Mouse (Mus musculus) hindbrain, embryonic 14.5 days (tissue): ENCODE results near the gene Izumo2. TPM values are rescaled to one million over a fixed set of nuclear protein-coding genes. Genes with fewer than 3 reads are reported as not detected.
"Not testable (repeated sequence)": the region's sequence is repeated elsewhere in the genome, so short reads cannot be mapped to it uniquely, and the experiment has no call there.

ENCODE experiments used
- ATAC-seq: fragments of 200-750 bp; cut with Nextera tagmentation; 2 replicates; pipeline ENCODE4 v1.8.0; 2017; ENCODE audit warnings: moderate number of reproducible peaks, mild to moderate bottlenecking, moderate TSS enrichment, moderate library complexity; ENCODE audit not compliant: low FRiP score
- DNase-seq: peaks from one replicate; pipeline ENCODE4 v3.0.0-alpha.2; 2015; ENCODE audit warnings: low spot score
- H3K27ac ChIP-seq: fragments of 300-500 bp; sonication (generic); 2 replicates; pipeline ENCODE4 v1.5.1; 2014; ENCODE audit warnings: mild to moderate bottlenecking, moderate library complexity
- H3K27me3 ChIP-seq: fragments of 300-500 bp; sonication (generic); 2 replicates; pipeline ENCODE4 v1.6.1; 2014; ENCODE audit warnings: mild to moderate bottlenecking, low read length, mixed read lengths; ENCODE audit not compliant: control insufficient read depth, insufficient read depth
- H3K36me3 ChIP-seq: fragments of 300-500 bp; sonication (generic); replicated peaks from 2 replicates; pipeline ENCODE4 v1.6.1; 2014; ENCODE audit not compliant: control insufficient read depth, insufficient read depth
- H3K4me1 ChIP-seq: fragments of 300-500 bp; sonication (generic); replicated peaks from 2 replicates; pipeline ENCODE4 v1.6.1; 2014; ENCODE audit warnings: antibody characterized with exemption, low read length, mixed read lengths; ENCODE audit not compliant: control insufficient read depth, insufficient read depth
- H3K4me2 ChIP-seq: fragments of 300-500 bp; sonication (generic); replicated peaks from 2 replicates; pipeline ENCODE4 v1.6.1; 2014; ENCODE audit warnings: mild to moderate bottlenecking, moderate library complexity
- H3K4me3 ChIP-seq: fragments of 300-500 bp; sonication (generic); replicated peaks from 2 replicates; pipeline ENCODE4 v1.5.1; 2014; ENCODE audit warnings: mild to moderate bottlenecking, low read length
- H3K9ac ChIP-seq: fragments of 300-500 bp; sonication (generic); 2 replicates; pipeline ENCODE4 v1.6.1; 2014
- H3K9me3 ChIP-seq: fragments of 300-500 bp; sonication (generic); 2 replicates; pipeline ENCODE4 v1.6.1; 2016; ENCODE audit warnings: low read length; ENCODE audit not compliant: control insufficient read depth
- WGBS: fragments of 180-500 bp; shearing (Covaris S2); extraction: QIAGEN DNeasy Blood & Tissue Kit; methylation state at CpG from one replicate; pipeline ENCODE4 v1.1.7; 2014; 5-methylcytosine and 5-hydroxymethylcytosine counted together
- polyA plus RNA-seq: library from polyadenylated mRNA; unstranded; fragments of >200 nt; fragmentation: Nextera tagmentation; extraction: Ambion mirVana; gene quantifications from 2 replicates; pipeline ENCODE4 v1.2.1, GENCODE M21; 2014

Izumo2 gene
- polyA plus RNA-seq, 1 experiment from 2014 or later, result not detected

DNA sequence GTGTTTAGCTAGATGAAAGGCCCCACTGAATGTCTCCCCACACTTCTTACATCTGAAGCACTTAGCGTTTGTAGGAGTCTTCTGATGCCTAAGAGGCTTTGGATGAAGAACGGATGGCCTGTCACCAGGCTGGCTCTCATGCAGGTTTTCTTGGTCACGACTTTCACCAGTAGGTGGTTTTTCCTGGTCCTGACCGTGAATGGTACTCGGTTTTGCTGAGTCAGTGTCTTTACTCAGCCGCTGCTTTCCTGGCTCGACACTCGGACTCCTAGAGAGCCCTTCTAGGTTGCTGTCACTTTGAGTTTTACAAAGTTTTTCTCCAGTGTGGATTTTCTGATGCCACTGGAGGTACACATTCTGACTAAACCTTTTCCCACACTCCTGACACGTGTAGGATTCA is 25.2 kb downstream of the Izumo2 start:
- WGBS, result 92% methylated on average over 9 of the region's 9 CpGs
- DNase-seq (no peak), ATAC-seq (no peak)
- H3K4me2 ChIP-seq, result no peak overlapping the region
- H3K27ac ChIP-seq, result no peak overlapping the region
- H3K36me3 ChIP-seq, result 0 out of 2 replicates have a peak, but pooled peaks cover 6% of the 10 kb centered on the region
- no peaks in the 10 kb centered on the region for H3K4me1 ChIP-seq
- no peak overlapping the region for H3K4me3 ChIP-seq
- H3K9me3 ChIP-seq, result no peaks in the 10 kb centered on the region
- no peak overlapping the region for H3K9ac ChIP-seq
- H3K27me3 ChIP-seq, result no peaks in the 10 kb centered on the region

DNA sequence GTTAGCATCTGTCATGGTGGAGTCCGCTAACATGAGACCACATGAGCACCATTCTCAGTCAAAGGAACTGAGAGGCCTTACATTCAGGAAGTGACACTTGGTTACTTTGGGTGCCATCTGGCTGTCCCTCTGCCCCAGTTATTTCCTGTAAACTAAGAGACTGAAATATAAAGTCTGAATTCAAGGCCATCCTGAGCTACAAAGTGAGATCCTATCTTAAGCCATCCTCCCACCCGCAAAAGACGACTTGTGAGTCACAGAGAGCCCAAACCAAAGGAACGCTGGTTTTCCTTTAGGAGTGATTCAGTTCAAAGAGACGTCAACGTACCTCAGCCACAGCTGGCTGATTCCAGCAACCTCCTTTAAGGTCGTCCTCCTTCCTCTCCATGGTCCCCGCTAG is 32.8 kb downstream of the Izumo2 start:
- Histone ChIP-seq H3K9ac (no peak overlapping the region), H3K36me3 (no peaks in the 10 kb centered on the region), H3K4me2 (no peak overlapping the region), H3K27me3 (no peaks in the 10 kb centered on the region), H3K4me1 (peaks cover 8% of the 10 kb centered on the region; the same call in 1 of the 2 replicates), H3K9me3 (no peaks in the 10 kb centered on the region), H3K4me3 (no peak overlapping the region), H3K27ac (no peak overlapping the region)
- WGBS, result 82% methylated on average over 8 of the region's 8 CpGs
- ATAC-seq (no peak), DNase-seq (no peak)

DNA sequence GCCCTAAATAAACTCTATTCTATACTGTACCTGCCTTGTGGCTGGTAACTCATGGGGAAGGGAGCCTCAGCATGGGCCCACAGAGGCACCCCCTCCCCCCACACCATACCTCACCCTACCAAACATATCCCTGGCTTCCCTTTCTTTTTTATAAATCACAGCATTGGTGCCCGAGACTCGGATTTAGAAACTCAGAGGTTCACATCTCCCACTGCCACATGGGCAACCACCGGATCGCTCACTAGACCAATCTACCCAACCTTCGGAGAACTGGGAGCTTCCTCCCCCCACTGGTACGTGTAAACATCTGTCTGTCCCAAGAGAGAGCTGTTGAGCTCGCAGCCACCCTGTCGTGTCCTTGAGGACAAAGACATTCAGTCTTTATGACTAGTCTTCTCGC is 35.7 kb downstream of the Izumo2 start:
- no peak for ATAC-seq
- no peak for DNase-seq
- Histone ChIP-seq H3K9ac (peak overlapping the region; percentile 64), H3K27me3 (no peaks in the 10 kb centered on the region), H3K4me3 (peak overlapping the region; percentile 41), H3K36me3 (no peaks in the 10 kb centered on the region), H3K27ac (peak overlapping the region; percentile 67), H3K9me3 (no peaks in the 10 kb centered on the region), H3K4me1 (peaks cover 13% of the 10 kb centered on the region), H3K4me2 (peak overlapping the region; percentile 77)
- WGBS, result 38% methylated on average over 9 of the region's 9 CpGs

DNA sequence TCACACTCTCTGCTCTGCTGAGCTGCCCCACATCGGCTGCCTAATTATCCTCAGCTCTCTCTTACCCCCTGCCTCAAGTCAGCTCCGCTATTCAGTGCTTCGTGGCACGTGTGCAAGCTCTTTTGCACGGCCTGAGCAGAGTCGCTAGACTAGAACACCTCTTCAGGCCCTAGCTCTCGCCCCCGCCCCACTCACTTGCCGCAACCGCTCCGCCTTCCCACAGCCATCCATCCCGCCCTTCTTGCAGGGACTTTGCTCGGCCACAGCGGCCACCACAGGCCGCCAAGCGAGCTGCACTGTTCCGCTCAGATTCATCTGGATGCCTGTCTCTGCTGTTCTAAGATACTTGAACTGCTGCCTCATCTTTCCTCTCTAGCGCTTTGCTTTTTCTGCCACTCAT is 36.5 kb downstream of the Izumo2 start:
- H3K4me1 ChIP-seq, result peaks cover 13% of the 10 kb centered on the region
- H3K9ac ChIP-seq, result peak overlapping the region; percentile 64
- no peaks in the 10 kb centered on the region for H3K36me3 ChIP-seq
- ATAC-seq (peak; percentile 70), DNase-seq (peak; percentile 83)
- peak overlapping the region; percentile 67 for H3K27ac ChIP-seq
- under 1% methylated on average over 18 of the region's 18 CpGs for WGBS
- peak overlapping the region; percentile 41 for H3K4me3 ChIP-seq
- H3K9me3 ChIP-seq, result no peaks in the 10 kb centered on the region
- no peaks in the 10 kb centered on the region for H3K27me3 ChIP-seq
- peak overlapping the region; percentile 77 for H3K4me2 ChIP-seq

DNA sequence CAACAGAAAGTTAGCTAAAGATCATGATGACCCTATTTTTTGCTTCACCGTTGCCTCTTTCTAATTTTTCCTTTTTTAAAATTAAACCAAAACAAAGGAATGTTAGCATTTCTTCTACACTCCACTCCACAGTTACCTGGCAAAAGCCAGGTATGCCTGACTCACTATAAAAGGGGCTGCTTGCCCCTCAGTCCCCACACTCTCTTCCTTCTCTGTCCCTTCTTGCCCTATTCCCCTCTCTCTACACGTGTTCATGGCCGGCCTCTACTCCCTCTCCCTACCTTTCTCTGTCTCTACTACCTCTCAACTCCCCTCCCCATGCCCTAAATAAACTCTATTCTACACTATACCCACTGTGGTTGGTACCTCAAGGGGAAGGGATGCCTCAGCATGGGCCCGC is 38.6 kb downstream of the Izumo2 start:
- Histone ChIP-seq H3K9me3 (no peaks in the 10 kb centered on the region), H3K36me3 (peaks cover 3% of the 10 kb centered on the region; the same call in 1 of the 2 replicates), H3K9ac (no peak overlapping the region), H3K4me3 (no peak overlapping the region), H3K4me2 (no peak overlapping the region), H3K4me1 (peaks cover 13% of the 10 kb centered on the region), H3K27me3 (no peaks in the 10 kb centered on the region), H3K27ac (no peak overlapping the region)
- ATAC-seq, result no peak
- DNase-seq, result no peak
- 74% methylated on average over 4 of the region's 4 CpGs for WGBS

DNA sequence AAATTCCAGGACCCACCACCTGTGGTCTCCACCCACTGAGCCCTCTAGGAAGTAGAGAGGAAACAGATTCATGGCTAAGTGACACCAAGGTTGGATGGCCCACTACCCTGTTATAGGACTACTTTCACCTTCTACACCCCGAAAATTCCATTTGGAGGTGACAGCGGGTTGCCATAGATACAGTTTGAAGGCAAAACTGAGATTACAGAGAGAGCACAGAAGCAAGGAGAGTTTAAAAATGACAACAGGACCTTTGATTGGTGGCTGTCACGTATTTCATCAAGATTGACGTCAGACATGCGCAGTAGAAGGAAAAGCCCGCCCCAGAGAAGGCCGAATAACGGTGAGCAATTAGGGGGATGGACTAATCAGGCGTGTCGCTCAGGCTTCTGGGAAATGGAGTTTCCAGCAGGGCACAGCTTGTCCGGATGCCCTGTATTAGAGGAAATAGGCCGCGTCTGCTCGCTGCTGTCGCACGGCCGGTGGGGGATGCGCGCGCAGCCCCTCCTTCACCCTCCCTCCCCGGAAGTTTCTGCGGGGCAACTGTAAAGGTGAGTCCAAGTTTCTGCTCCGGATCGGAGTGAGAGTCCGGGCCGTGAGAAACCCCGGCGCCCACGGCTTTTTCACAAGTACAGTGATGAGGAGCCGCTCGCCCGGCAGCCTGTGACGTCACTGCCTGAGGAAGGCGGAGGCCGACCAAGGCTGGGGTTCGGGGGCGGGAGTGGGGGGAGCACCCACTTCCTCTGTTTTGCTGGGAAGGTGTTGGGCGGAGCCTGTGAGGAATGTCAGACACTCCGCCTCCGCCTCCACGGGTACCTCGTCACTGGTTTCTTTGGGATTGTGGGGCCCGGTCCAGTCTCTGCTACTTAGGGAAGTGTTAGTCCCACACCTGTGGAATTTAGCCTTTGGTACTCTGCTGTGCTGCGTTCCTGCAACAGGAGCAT is 39.8 kb downstream of the Izumo2 start, which contains the start of gene Vrk3:
Gene Vrk3, plus strand, starts transcription at position 313 of the 944 bp plus-strand sequence.
- Histone ChIP-seq H3K36me3 (peaks cover 8% of the 10 kb centered on the region), H3K4me3 (peak within 1 kb of the TSS; percentile 58), H3K4me1 (peaks cover 13% of the 10 kb centered on the region), H3K4me2 (peak within 1 kb of the TSS; percentile 58), H3K27ac (peak within 1 kb of the TSS; percentile 78), H3K9ac (peak within 1 kb of the TSS; percentile 59), H3K27me3 (no peaks in the 10 kb centered on the region), H3K9me3 (no peaks in the 10 kb centered on the region)
- peak; percentile 95 for DNase-seq
- peak; percentile 98 for ATAC-seq
- WGBS, result under 1% methylated on average over 44 of the region's 44 CpGs

DNA sequence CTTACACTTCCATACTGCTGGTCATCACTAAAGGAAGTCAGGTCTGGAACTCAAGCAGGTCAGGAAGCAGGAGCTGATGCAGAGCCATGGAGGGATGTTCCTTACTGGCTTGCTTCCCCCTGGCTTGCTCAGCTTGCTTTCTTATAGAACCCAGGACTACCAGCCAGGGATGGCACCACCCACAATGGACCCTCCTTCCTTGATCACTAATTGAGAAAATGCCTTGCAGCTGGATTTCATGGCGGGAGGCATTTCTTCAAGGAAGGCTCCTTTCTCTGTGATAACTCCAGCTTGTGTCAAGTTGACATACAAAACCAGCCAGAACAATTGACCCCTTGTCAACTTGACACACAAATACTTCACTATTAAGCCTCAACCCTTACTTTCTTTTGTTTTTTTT is 42.4 kb downstream of the Izumo2 start, which contains the start of gene Zfp473:
Gene Zfp473, minus strand, starts transcription at position 101 of the 400 bp plus-strand sequence.
- H3K4me2 ChIP-seq, result not testable (repeated sequence)

DNA sequence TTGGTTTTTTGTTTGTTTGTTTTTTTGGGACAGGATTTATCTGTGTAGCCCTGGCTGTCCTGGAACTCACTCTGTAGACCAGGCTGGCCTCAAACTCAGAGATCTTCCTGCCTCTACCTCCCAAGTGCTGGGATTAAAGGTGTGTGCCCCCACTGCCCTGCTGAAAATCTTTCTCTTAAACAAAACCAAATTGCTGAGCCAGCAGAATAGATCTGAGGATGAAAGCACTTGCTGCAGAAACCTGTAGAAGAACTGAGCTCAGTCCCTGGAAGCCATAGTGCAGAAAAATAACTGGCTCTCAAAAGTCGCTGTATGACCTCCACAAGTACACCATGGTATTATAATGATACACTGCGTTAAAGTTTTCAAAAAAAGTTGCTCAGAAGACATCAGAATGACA is 48.6 kb downstream of the Izumo2 start:
- WGBS, result 85% methylated on average over 2 of the region's 2 CpGs
- H3K36me3 ChIP-seq, result peaks cover 86% of the 10 kb centered on the region
- no peak for DNase-seq

More for the DNA sequence above, 42.4 kb downstream of the Izumo2 start, which contains the start of gene Zfp473:
- not testable (repeated sequence) for DNase-seq, ATAC-seq, H3K27ac ChIP-seq, H3K4me1 ChIP-seq, H3K27me3 ChIP-seq, H3K9ac ChIP-seq, H3K9me3 ChIP-seq, H3K4me3 ChIP-seq
- H3K36me3 ChIP-seq, result peaks cover 34% of the 10 kb centered on the region
- 87% methylated on average over 1 of the region's 1 CpGs for WGBS

DNA sequence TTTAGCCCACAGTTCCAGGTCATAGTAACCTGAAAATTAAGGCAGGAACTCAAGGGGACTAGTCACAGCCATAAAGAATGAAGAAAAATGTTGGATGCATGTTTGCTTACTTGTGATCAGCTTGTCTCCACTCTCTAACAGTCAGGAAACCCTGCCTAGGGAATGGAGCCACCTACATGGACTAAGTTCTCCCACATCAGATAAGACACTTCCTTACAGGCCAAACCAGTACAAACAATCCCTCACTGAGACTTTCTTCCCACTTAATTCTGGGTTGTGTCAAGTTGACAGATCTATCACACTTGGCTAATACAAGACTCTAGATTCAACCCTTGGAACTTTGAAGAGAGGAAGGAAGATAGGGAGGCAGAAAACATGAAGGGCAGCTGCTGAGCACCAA is 51.8 kb downstream of the Izumo2 start:
- no peak overlapping the region for H3K9ac ChIP-seq
- H3K4me3 ChIP-seq, result no peak overlapping the region
- H3K36me3 ChIP-seq, result peaks cover 74% of the 10 kb centered on the region
- H3K9me3 ChIP-seq, result no peaks in the 10 kb centered on the region
- H3K27ac ChIP-seq, result no peak overlapping the region
- no peak overlapping the region for H3K4me2 ChIP-seq
- H3K4me1 ChIP-seq, result no peaks in the 10 kb centered on the region
- ATAC-seq (no peak), DNase-seq (no peak)
- H3K27me3 ChIP-seq, result no peaks in the 10 kb centered on the region

More for the DNA sequence above, 48.6 kb downstream of the Izumo2 start:
- H3K27ac ChIP-seq, result no peak overlapping the region
- H3K27me3 ChIP-seq, result no peaks in the 10 kb centered on the region
- H3K9ac ChIP-seq, result no peak overlapping the region
- no peak overlapping the region for H3K4me3 ChIP-seq
- no peak overlapping the region for H3K4me2 ChIP-seq
- H3K9me3 ChIP-seq, result no peaks in the 10 kb centered on the region
- no peaks in the 10 kb centered on the region for H3K4me1 ChIP-seq
- no peak for ATAC-seq
